Mouse (Mus musculus): ENCODE measurements around the gene B830017H08Rik. TPM values are rescaled to one million over a fixed set of nuclear protein-coding genes. Genes with fewer than 3 reads are reported as not detected.
A peak's percentile ranks its signal among the peaks of the same experiment; 100 is the strongest.

B830017H08Rik gene
- total RNA-seq (2022): not detected

- no peak for DNase-seq (ENCODE audit: low spot score in 2 of 2)
Observed at GRCm38 (mm10) chr16:17832821-17833220, at the start of gene B830017H08Rik. Gene B830017H08Rik (plus strand): TSS chr16:17833121.

- DNase-seq (ENCODE audit: low spot score in 2 of 2): no peak
Observed at GRCm38 (mm10) chr16:17785337-17785736, 47.6 kb upstream of the B830017H08Rik start.

- no peak for DNase-seq (ENCODE audit: low spot score in 2 of 2)
Observed at GRCm38 (mm10) chr16:17792728-17793127, 40.2 kb upstream of the B830017H08Rik start.

- DNase-seq (ENCODE audit: low spot score in 2 of 2): no peak
Observed at GRCm38 (mm10) chr16:17794047-17794446, 38.9 kb upstream of the B830017H08Rik start.

GRCm38 (mm10) chr16:17795643-17796042 is 37.3 kb upstream of the B830017H08Rik start:
- no peak for DNase-seq (ENCODE audit: low spot score in 2 of 2)

- no peak for DNase-seq (ENCODE audit: low spot score in 2 of 2)
Observed at GRCm38 (mm10) chr16:17796519-17796918, 36.4 kb upstream of the B830017H08Rik start.

- peak in 1 of 2 experiments; percentile 42 for DNase-seq (ENCODE audit: low spot score in 2 of 2)
Observed at GRCm38 (mm10) chr16:17796971-17797811, 35.7 kb upstream of the B830017H08Rik start, which contains the start of gene Scarf2. Gene Scarf2 (plus strand): TSS chr16:17797282.

GRCm38 (mm10) chr16:17797812-17798311 is 35.1 kb upstream of the B830017H08Rik start:
- DNase-seq (ENCODE audit: low spot score in 2 of 2): no peak

GRCm38 (mm10) chr16:17798321-17799180 is 34.4 kb upstream of the B830017H08Rik start:
- DNase-seq (ENCODE audit: low spot score in 2 of 2): peak; percentile 36 to 60

- DNase-seq (ENCODE audit: low spot score in 2 of 2): no peak
Observed at GRCm38 (mm10) chr16:17799584-17799983, 33.3 kb upstream of the B830017H08Rik start.

GRCm38 (mm10) chr16:17801777-17802455 is 31.0 kb upstream of the B830017H08Rik start:
- no peak for DNase-seq (ENCODE audit: low spot score in 2 of 2)

- no peak for DNase-seq (ENCODE audit: low spot score in 2 of 2)
Observed at GRCm38 (mm10) chr16:17802456-17802838, 30.5 kb upstream of the B830017H08Rik start.

- DNase-seq (ENCODE audit: low spot score in 2 of 2): no peak
Observed at GRCm38 (mm10) chr16:17802839-17803674, 29.9 kb upstream of the B830017H08Rik start.

- no peak for DNase-seq (ENCODE audit: low spot score in 2 of 2)
Observed at GRCm38 (mm10) chr16:17803675-17804448, 29.1 kb upstream of the B830017H08Rik start.

GRCm38 (mm10) chr16:17804449-17804912 is 28.4 kb upstream of the B830017H08Rik start:
- DNase-seq (ENCODE audit: low spot score in 2 of 2): no peak

- no peak for DNase-seq (ENCODE audit: low spot score in 2 of 2)
Observed at GRCm38 (mm10) chr16:17804982-17805381, 27.9 kb upstream of the B830017H08Rik start.

GRCm38 (mm10) chr16:17806581-17807191 is 26.2 kb upstream of the B830017H08Rik start:
- DNase-seq (ENCODE audit: low spot score in 2 of 2): no peak

GRCm38 (mm10) chr16:17807192-17808009 is 25.5 kb upstream of the B830017H08Rik start:
- DNase-seq (ENCODE audit: low spot score in 2 of 2): peak; percentile 63 to 78
